Mouse (Mus musculus) lung, postnatal 4 days (tissue): Measurements from ENCODE around the gene B230118H07Rik.

Experiments
- DNase-seq, 2 experiments: peaks; one replicate each; pipeline ENCODE4 v3.0.0; 2021

Gene B230118H07Rik

GRCm38 (mm10) chr2:101638979-101639839, 10.1 kb downstream of the B230118H07Rik start:
- no peak for DNase-seq

- DNase-seq, result peak; percentile 79 to 86
Measured at GRCm38 (mm10) chr2:101628297-101629236, 20.8 kb downstream of the B230118H07Rik start.

DNA sequence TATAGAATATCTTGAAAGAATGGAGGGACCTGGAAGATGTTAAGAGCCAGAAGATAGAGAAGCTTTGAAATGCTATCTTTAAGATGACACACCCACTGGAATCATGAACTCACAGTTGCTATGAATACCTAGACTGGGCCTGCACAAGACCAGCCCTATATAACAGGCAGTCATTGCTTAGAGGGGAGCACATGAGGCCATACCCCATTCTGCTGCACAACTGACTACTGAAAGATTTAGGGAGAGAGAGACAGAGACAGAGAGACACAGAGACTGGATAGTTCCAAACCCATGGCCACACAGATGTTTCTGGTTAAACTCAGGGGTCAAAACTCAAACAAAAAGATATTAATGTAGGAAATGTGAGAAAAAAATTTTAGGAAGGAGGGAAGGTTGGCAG, 22.1 kb downstream of the B230118H07Rik start:
- no peak for DNase-seq

GRCm38 (mm10) chr2:101624526-101624925, 24.8 kb downstream of the B230118H07Rik start, which contains the start of gene Rag2:
Gene Rag2, plus strand, starts transcription at chr2:101624718.
- no peak for DNase-seq

DNA sequence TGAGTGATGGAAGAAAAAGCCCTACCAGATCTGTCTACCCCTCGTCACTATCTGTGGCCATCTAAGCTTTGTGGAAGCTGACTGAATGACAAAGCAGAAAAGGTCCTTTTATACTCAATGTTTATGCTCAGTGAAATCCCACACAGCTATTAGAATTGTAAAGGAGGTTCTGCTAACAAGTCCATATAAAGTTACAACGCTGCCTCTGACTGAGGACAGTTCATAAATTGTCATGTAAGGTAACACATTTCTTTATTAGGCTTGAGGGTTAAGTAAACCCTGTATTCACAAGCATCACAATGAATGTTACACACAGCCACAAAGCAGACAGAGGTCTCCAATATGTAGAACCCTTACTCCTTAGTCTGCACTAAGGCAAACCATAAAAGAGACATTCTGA, 25.3 kb downstream of the B230118H07Rik start:
- DNase-seq, result no peak

- no peak for DNase-seq
Measured at GRCm38 (mm10) chr2:101623042-101623441, 26.3 kb downstream of the B230118H07Rik start.

DNA sequence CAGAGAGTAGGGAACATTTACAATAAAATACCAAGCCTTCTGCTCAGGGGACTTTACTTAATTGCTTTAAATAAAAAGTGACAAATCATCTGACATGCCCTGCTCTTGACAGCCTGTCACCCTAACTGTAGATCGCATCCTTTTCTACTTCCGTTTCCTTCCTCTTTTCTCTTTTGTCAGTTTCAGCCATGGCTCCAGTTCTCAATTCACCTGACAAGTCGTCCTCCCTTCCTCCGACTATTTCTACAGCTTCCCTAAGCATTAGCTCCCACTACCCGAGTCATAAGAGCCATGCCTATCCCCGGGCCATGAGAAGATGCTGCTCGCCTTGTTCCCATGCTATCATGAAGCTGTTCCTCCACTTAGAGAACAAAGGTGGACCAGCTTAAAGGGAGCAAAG, 27.7 kb downstream of the B230118H07Rik start:
- DNase-seq, result no peak

- no peak for DNase-seq
Measured at GRCm38 (mm10) chr2:101620899-101621298, 28.4 kb downstream of the B230118H07Rik start.

- DNase-seq, result no peak
Measured at GRCm38 (mm10) chr2:101618373-101618772, 31.0 kb downstream of the B230118H07Rik start.

DNA sequence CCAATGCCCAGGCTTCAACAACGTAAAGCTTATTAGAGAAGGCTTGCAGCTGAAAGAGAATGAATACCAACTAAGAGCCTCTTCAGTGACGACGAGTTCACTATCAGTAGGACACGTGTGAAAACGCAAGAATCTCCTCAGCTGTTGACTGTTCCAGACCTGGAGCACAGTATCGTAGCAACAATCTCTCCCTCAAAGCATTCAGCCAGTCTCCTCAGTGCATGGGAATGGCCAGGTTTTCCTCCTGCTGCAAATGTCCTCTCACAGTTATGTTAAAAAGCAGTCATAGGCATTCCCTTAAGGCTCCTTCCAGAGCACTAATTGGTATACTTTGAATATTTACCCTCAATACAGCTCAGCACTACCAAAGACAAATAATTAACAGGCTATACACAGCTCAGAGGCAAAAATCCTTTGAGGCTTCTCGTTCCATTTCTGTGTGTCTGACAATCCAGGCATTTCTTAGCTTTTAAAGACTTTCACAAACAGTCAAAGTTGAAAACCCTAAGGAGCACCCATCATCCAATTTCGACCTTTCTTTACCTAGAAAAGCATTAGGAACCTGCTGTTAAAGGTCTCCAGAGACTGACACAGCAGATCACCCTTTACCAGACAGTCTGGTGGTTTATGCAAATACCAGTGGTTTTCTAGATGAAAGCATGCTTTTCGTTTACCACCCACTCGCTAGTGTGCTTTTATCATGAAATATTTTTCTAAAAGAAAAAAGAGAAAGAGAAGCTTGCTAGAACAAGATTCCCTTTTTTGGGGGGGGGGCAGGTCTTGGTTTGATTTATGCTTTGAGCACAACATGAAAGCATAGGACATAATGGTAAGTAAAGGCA, 33.6 kb downstream of the B230118H07Rik start:
- DNase-seq, result no peak

- DNase-seq, result no peak
Measured at GRCm38 (mm10) chr2:101610861-101611260, 38.5 kb downstream of the B230118H07Rik start.

DNA sequence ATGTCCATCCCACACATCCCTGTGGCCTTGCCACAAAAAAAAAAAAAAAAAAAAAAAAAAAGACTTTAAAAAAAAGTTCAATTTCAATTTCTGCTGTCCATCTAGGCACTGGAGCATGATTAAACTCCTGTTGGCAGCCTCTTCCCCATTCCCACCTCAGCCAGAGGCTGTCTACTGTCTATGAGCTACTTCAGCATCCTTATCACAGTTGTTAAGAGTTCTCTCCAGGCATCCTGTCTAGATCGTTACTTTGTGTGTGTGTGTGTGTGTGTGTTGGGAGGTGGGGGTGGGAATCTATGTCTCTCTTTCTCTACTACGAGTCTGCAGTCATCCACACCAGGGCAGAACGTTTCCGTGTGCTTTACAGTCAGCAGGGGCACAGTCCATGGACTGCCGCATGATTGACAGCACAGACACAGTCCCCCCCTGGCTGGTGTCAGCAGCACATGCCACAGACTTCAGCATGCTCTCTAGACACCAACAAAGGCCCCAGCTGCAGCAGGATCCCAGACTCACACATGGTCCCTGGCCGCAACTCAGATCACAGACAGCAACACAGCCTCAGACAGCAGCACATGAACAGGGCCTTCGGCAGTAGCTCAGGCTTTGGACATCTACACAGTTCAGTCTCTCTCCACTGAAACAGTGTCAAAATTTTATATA, 41.0 kb downstream of the B230118H07Rik start:
- no peak for DNase-seq

DNA sequence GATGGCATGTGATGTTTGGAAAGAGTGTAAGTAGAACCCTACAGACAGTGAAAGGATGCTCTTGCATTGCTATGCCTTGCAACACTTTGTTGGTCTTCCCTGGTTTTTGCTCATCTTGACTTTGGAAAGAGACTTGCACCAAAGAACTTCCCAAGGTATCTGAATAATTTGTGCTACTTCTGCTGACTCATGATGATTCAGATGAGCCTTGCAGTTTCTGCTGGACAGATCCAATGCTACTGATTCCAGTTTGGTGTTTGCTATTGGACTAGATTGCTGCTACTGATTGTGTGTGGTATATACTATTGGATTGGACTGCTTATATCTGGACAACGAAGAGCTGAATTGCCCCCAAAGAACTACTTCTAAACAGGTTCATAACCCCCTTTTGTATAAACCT, 46.2 kb downstream of the B230118H07Rik start:
- no peak for DNase-seq

DNA sequence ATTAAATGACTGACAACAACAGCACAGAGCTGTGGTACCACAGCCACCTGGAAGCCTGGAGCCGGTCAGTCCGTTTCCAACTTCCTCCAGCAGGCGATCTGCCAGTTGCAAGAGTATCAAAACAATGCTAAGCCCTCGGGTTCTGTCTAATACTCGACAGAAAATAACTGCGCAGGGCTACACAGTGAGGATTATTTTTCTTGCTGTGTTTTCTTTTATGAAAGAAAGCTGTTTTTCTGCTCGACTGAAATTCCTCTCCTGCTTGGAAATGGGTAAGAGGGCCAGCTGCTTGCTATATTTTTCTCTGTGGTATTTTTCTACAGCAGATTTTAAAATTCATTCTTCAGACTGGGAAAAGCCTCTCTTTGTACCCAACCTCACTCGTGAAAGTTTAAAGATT, 48.6 kb downstream of the B230118H07Rik start:
- DNase-seq, result peak in 1 of 2 experiments; percentile 8

DNA sequence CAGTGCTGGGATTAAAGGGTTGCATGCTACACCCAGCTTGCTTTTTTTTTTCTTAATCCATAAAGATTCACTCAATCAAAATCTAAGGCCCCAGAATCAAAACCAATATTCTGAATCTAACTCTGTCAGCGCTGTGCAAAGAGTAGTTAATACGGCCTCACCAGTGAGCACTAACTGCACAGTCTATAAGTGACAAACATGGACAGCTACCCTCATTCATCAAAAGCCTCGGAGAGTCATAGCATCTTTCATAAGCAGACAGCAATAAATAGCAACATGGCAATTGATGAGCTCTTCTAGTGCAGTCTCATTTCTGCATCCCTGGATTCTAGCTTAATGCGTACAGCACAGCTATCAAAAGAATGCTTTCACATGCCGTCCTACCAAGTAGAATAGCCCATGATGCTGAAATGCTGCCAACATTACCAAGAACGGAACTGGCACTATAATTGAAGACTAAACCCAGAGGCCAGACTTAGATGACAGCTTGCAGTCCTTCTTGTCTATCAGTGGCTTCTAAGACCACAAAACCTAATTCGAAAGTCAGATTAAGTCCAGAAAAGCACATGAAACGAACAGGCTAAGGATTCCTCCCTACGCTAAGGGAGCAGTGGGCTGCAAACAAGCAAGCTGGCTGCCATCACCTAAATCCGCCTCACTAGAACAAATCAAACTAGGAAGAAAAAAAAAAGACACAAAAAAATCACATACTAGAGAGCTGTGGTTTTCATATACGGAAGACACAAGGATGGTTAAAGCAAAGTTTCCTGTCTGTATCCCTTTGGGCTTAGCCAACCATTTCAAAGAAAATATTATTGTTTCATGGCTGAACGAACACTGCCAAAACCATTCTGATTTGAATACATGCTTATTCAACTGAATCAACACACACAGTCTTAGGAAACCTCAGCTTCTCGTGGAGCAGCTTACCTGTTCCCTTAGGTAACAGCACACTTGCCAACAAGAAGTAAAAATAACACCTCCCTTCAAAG, 50.8 kb downstream of the B230118H07Rik start:
- DNase-seq, result no peak

GRCm38 (mm10) chr2:101597186-101597585, 52.1 kb downstream of the B230118H07Rik start:
- no peak for DNase-seq

DNA sequence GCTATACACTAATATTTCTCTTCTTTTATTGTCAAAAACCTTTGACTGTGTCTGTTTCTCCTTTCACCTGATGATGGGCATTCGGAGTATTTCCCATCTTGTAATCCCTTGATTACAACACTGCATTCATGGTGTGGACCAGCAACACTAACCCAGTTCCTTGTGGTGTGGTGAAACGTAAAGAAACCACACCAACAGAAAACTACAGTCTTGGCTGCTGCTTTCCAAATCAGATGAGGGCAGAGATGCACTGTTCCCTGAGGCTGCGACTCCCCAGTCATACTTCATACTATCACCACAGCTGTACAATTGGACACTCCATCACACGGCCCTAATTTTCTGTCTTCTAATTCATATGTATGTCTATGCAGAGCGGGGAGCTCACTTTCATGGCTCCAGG, 54.7 kb downstream of the B230118H07Rik start:
- no peak for DNase-seq

DNA sequence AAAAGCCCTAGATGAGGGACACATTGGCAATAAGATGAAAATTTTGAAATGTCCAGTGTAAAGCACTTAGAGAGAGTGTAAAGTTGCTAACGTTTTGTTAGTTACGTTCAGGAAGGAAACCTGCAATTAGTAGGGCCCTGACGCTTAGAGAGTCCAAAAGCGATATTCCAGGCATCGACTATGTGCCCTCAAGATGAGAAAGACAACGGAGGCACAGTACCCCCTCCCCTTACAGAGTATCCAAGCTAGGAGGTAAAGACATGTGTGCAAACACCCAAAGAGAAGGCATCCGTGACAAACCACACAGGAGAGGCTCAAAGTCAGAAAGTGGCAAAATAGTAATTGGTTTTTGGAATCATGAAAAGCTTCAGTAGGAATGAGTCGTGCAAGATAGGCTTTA, 56.4 kb downstream of the B230118H07Rik start:
- no peak for DNase-seq

DNA sequence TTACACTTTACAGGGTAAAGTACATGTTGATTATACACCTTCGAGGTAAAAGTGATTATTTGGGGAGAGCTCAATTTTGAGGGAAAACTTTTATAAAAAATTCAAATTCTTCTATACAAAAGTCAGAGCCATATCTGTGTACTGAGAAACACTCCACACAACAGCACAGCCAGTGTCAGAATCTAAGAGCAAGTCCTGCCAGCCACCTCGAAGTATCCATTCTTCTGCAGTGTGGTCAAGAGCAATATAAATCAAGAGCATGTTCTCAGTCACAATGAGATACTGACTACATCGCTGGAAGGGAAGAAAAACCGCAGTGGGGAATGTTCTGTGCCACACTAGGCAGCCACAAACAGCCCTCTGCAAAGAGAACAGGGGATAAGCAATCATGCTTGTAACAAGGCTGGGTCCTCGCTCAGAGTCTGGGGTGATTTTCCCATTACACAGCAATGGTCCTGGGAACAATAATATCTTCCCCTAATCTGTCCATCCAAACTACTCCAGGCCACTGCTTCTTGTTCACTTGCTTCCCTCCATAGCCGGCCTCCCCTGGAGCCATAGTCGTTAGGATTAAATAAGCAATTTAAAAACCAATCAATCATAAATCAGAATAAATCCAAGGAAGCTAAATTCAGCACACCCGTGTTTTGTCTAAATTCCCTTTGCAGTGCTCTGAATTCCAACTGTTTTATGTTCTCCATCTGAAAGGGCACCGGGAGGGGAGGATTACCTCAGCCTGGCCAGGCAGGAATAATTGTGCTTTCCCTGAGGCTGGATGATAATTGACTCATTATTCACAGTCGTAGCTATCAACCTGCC, 57.1 kb downstream of the B230118H07Rik start:
- no peak for DNase-seq

GRCm38 (mm10) chr2:101591356-101591755, 58.0 kb downstream of the B230118H07Rik start:
- no peak for DNase-seq
